Mouse (Mus musculus) heart, adult 2 months (tissue): ENCODE data around the gene Mbnl2.

Experiments
- CTCF ChIP-seq: fragments of 200-600 bp; IDR thresholded peaks from 2 replicates; pipeline ENCODE4 v1.8.1; 2022; ENCODE audit warnings: antibody characterized with exemption, mild to moderate bottlenecking, moderate library complexity
- POLR2A ChIP-seq: fragments of 200-500 bp; IDR thresholded peaks from 2 replicates; pipeline ENCODE4 v1.6.1; 2011; ENCODE audit warnings: mild to moderate bottlenecking, low read depth, low read length, control low read depth; ENCODE audit not compliant: insufficient read depth

- TF ChIP-seq CTCF (no peak), POLR2A (peak; percentile 93)
Measured at GRCm38 (mm10) chr14:120477288-120477981, 202.0 kb downstream of the Mbnl2 start.
